21 mouse cellular contexts compared by ENCODE assay signal in the genomic region with DNA sequence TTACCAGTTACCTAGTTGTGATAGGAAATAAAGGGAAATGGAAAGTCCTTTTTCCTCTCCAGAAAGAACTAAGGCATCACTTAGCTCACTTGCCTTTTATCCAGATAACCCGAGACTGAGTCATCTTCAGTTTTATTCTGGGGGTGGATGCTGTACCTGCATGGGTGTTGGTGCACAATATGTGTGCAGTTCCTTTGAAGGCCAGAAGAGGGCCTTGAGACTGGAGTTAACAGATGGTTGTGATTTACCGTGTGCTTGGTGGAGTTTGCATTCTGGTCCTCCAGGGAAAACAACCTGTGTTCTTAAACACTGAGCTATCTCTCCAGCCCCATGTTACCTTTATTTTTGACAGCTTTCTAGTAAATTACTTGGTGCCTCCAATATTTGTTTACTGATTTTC.
DNase-seq lines count a peak whose midpoint lies in the region; ATAC-seq and TF ChIP-seq lines count a peak whose summit lies in the region.
"Had no signal": no experiment of that assay in that cellular context is flagged by ENCODE, and none has a peak within 500 bp of the region (broad histone marks: within the 10 kb centered on the region; RNA-seq: fewer than 3 reads in every experiment).

No protein-coding gene starts in this region.

- no peak for ATAC-seq in heart, postnatal 0 days (ENCODE audit: insufficient read depth, low read depth)
- ATAC-seq in heart, embryonic 12.5 days (ENCODE audit: insufficient number of reproducible peaks, low FRiP score), result no peak
- no peak for ATAC-seq in lung, embryonic 14.5 days (ENCODE audit: insufficient read depth)
- no peak for ATAC-seq in Patski
- ATAC-seq: inflammation-experienced regulatory T-cells, adult 6 months had no signal

- 79% methylated on average over 2 of the region's 2 CpGs for WGBS in heart, postnatal 0 days
- WGBS in heart, embryonic 12.5 days, result 71% methylated on average over 2 of the region's 2 CpGs
- WGBS in lung, embryonic 14.5 days, result 74% methylated on average over 2 of the region's 2 CpGs
- 99% methylated on average over 2 of the region's 2 CpGs for WGBS in thymus, adult 2 months

- in situ Hi-C loops in Patski (cut with MboI; ENCODE audit: low pct_unique_long_range_greater_than_20kb), result no loop called here

- no peak overlapping the region for H3K9ac ChIP-seq in heart, postnatal 0 days (replicated peaks; ENCODE audit: low read depth, low read length)
- H3K9ac ChIP-seq in heart, embryonic 12.5 days, result no peak overlapping the region
- H3K9ac ChIP-seq in lung, embryonic 14.5 days, result no peak overlapping the region
- H3K9ac ChIP-seq: heart, embryonic 15.5 days; liver, embryonic 15.5 days had no signal

- H3K27ac ChIP-seq in heart, postnatal 0 days (ENCODE audit: low read depth), result no peak overlapping the region
- no peak overlapping the region for H3K27ac ChIP-seq in heart, embryonic 12.5 days (ENCODE audit: poor library complexity, severe bottlenecking)
- no peak overlapping the region for H3K27ac ChIP-seq in lung, embryonic 14.5 days (ENCODE audit: low read depth)
- H3K27ac ChIP-seq in thymus, adult 2 months (ENCODE audit: control insufficient read depth, insufficient read depth, low read length), result no peak overlapping the region
- H3K27ac ChIP-seq: heart, embryonic 15.5 days; hindbrain, embryonic 10.5 days; liver, embryonic 15.5 days had no signal

- POLR2A ChIA-PET in Patski (lab: Charles Lee), result no interaction called here

- CTCF ChIA-PET in Patski (lab: Charles Lee), result interaction anchor here (1.1 kb wide), 1 partner anchor 9 kb away, joined by 3 read pairs; no protein-coding TSS in a partner anchor

- H3K4me1 ChIP-seq in heart, postnatal 0 days (ENCODE audit: control insufficient read depth, insufficient read depth), result no peaks in the 10 kb centered on the region
- H3K4me1 ChIP-seq in heart, embryonic 12.5 days (replicated peaks), result no peaks in the 10 kb centered on the region
- H3K4me1 ChIP-seq in lung, embryonic 14.5 days (ENCODE audit: insufficient read depth), result no peaks in the 10 kb centered on the region
- H3K4me1 ChIP-seq in thymus, adult 2 months (replicated peaks; ENCODE audit: control insufficient read depth, insufficient read depth, low read length), result no peaks in the 10 kb centered on the region
- H3K4me1 ChIP-seq: heart, embryonic 15.5 days; liver, embryonic 15.5 days had no signal

- TF ChIP-seq CTCF in heart, postnatal 0 days (IDR thresholded peaks at IDR 0.05; ENCODE audit: low read depth), result 0 out of 2 replicates have a peak, but pooled peaks have one; percentile 5
- TF ChIP-seq CTCF in lung, embryonic 14.5 days (IDR thresholded peaks at IDR 0.05; ENCODE audit: low read depth), result peak; percentile 16; the same call in 1 of the 2 replicates
- TF ChIP-seq CTCF in Patski (IDR thresholded peaks at IDR 0.05), result peak; percentile 41
- TF ChIP-seq CTCF in thymus, adult 2 months (IDR thresholded peaks at IDR 0.05; ENCODE audit: borderline replicate concordance, control insufficient read depth, extremely low read depth, insufficient read depth, low read length, poor library complexity), result no peak

- no peaks in the 10 kb centered on the region for H3K9me3 ChIP-seq in heart, postnatal 0 days (replicated peaks; ENCODE audit: control insufficient read depth, low read length)
- no peaks in the 10 kb centered on the region for H3K9me3 ChIP-seq in heart, embryonic 12.5 days (replicated peaks)
- H3K9me3 ChIP-seq in lung, embryonic 14.5 days (ENCODE audit: low read depth, low read length), result no peaks in the 10 kb centered on the region
- H3K9me3 ChIP-seq: heart, embryonic 15.5 days; liver, embryonic 15.5 days had no signal

- H3K4me2 ChIP-seq in heart, postnatal 0 days (ENCODE audit: low read depth, low read length), result no peak overlapping the region
- H3K4me2 ChIP-seq in heart, embryonic 12.5 days, result no peak overlapping the region
- no peak overlapping the region for H3K4me2 ChIP-seq in lung, embryonic 14.5 days
- H3K4me2 ChIP-seq: heart, embryonic 15.5 days; liver, embryonic 15.5 days had no signal

- H3K27me3 ChIP-seq in heart, postnatal 0 days (ENCODE audit: control insufficient read depth, insufficient read depth, low read length), result no peaks in the 10 kb centered on the region
- H3K27me3 ChIP-seq in heart, embryonic 12.5 days (replicated peaks), result no peaks in the 10 kb centered on the region
- H3K27me3 ChIP-seq in lung, embryonic 14.5 days (ENCODE audit: insufficient read depth, low read length), result no peaks in the 10 kb centered on the region
- no peaks in the 10 kb centered on the region for H3K27me3 ChIP-seq in Patski
- H3K27me3 ChIP-seq in splenic B cell, adult 2 months (ENCODE audit: control insufficient read depth, insufficient read depth, low read length, poor library complexity, severe bottlenecking), result no peaks in the 10 kb centered on the region; the same call in 1 of the 2 replicates
- H3K27me3 ChIP-seq in thymus, adult 2 months (ENCODE audit: control insufficient read depth, insufficient read depth, low read length), result no peaks in the 10 kb centered on the region
- H3K27me3 ChIP-seq: heart, embryonic 15.5 days; liver, embryonic 15.5 days had no signal

- no peak overlapping the region for H3K4me3 ChIP-seq in heart, postnatal 0 days (ENCODE audit: low read depth, low read length)
- H3K4me3 ChIP-seq in heart, embryonic 12.5 days, result no peak overlapping the region
- no peak overlapping the region for H3K4me3 ChIP-seq in lung, embryonic 14.5 days (ENCODE audit: low read depth, low read length)
- no peak overlapping the region for H3K4me3 ChIP-seq in thymus, adult 2 months (ENCODE audit: control insufficient read depth, insufficient read depth, low read length)
- H3K4me3 ChIP-seq: heart, embryonic 15.5 days; hindbrain, embryonic 10.5 days; liver, embryonic 15.5 days had no signal

- no peaks in the 10 kb centered on the region for H3K36me3 ChIP-seq in heart, postnatal 0 days (replicated peaks; ENCODE audit: control insufficient read depth, insufficient read depth, low read length)
- no peaks in the 10 kb centered on the region for H3K36me3 ChIP-seq in heart, embryonic 12.5 days
- no peaks in the 10 kb centered on the region for H3K36me3 ChIP-seq in lung, embryonic 14.5 days (ENCODE audit: insufficient read depth)
- 0 out of 2 replicates have a peak, but pooled peaks cover 2% of the 10 kb centered on the region for H3K36me3 ChIP-seq in splenic B cell, adult 2 months (ENCODE audit: control insufficient read depth, insufficient read depth, low read length, poor library complexity, severe bottlenecking)
- no peaks in the 10 kb centered on the region for H3K36me3 ChIP-seq in thymus, adult 2 months (ENCODE audit: control insufficient read depth, insufficient read depth, low read length)
- H3K36me3 ChIP-seq: heart, embryonic 15.5 days; hindbrain, embryonic 10.5 days; liver, embryonic 15.5 days had no signal

- no peak for TF ChIP-seq EP300 in heart, postnatal 0 days (IDR thresholded peaks at IDR 0.05; ENCODE audit: low read depth)

- TF ChIP-seq POLR2A in thymus, adult 2 months (IDR thresholded peaks at IDR 0.05; ENCODE audit: control insufficient read depth, extremely low read depth, insufficient read depth, low read length, poor library complexity), result no peak

- DNase-seq in heart, postnatal 0 days (ENCODE audit: low spot score), result no peak
- DNase-seq in lung, embryonic 14.5 days, result no peak
- no peak for DNase-seq in lung, postnatal 14 days
- DNase-seq in Patski (ENCODE audit: low read depth, low spot score), result no peak
- peak; percentile 2 for DNase-seq in splenic B cell, adult 2 months (ENCODE audit: low read depth, low spot score)
- DNase-seq in adrenal gland, adult 2 months, result no peak
- no peak for DNase-seq in thymus, adult 2 months
- DNase-seq: adrenal gland, postnatal 10 days; cerebellum, adult 18-20 months; cerebellum, postnatal 25 days; embryo, embryonic 11 days; gastrocnemius, postnatal 14 days; heart, adult 18-20 months; lung, postnatal 36 days; right cerebral cortex, postnatal 25 days; thymus, postnatal 14 days had no signal
